In the genomic region with DNA sequence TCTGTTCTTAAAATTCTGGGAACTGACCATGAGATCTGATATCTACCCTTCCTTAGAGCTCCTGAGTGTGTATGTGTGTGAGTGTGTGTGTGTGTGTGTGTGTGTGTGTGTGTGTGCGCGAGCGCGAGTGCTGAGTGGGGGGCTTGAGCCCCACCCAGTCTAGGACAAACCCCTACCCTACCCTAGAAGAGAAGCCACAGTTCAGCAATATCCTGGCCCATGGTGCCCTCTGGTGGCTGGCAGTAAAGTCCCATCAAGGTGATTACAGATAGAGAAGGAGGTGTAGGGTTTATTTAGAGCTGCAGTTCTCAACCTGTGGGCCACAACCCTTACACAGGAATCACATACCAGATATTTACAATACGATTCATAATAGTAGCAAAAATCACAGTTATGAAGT, we compare ENCODE assay signal across 8 mouse cellular contexts. TPM values are rescaled to one million over a fixed set of nuclear protein-coding genes. Genes with fewer than 3 reads are reported as not detected.
DNase-seq lines count a peak whose midpoint lies in the region; ATAC-seq and TF ChIP-seq lines count a peak whose summit lies in the region.
"Had no signal": no experiment of that assay in that cellular context is flagged by ENCODE, and none has a peak within 500 bp of the region (broad histone marks: within the 10 kb centered on the region; RNA-seq: fewer than 3 reads in every experiment).

No protein-coding gene starts in this region.

- H3K9me3 ChIP-seq in embryonic facial prominence, embryonic 15.5 days (replicated peaks) = no peaks in the 10 kb centered on the region
- H3K9me3 ChIP-seq in intestine, postnatal 0 days (ENCODE audit: control insufficient read depth) = no peaks in the 10 kb centered on the region
- H3K9me3 ChIP-seq in lung, postnatal 0 days (ENCODE audit: low read length) = no peaks in the 10 kb centered on the region

- no peak overlapping the region for H3K4me3 ChIP-seq in spleen, adult 2 months (ENCODE audit: extremely low read depth, insufficient read depth, insufficient read length)
- no peak overlapping the region for H3K4me3 ChIP-seq in embryonic facial prominence, embryonic 15.5 days (replicated peaks)
- no peak overlapping the region for H3K4me3 ChIP-seq in intestine, postnatal 0 days (ENCODE audit: low read depth, low read length)
- no peak overlapping the region for H3K4me3 ChIP-seq in lung, postnatal 0 days (ENCODE audit: low read depth, low read length)
- H3K4me3 ChIP-seq: myocyte had no signal

- no peaks in the 10 kb centered on the region for H3K4me1 ChIP-seq in spleen, adult 2 months (ENCODE audit: control insufficient read depth, insufficient read depth, insufficient read length)
- H3K4me1 ChIP-seq in embryonic facial prominence, embryonic 15.5 days = no peaks in the 10 kb centered on the region
- no peaks in the 10 kb centered on the region for H3K4me1 ChIP-seq in intestine, postnatal 0 days (replicated peaks; ENCODE audit: control insufficient read depth, insufficient read depth, low read length)
- H3K4me1 ChIP-seq in lung, postnatal 0 days (ENCODE audit: insufficient read depth, low read depth, low read length) = no peaks in the 10 kb centered on the region

- H3K4me2 ChIP-seq in embryonic facial prominence, embryonic 15.5 days (replicated peaks) = no peak overlapping the region
- H3K4me2 ChIP-seq in intestine, postnatal 0 days (replicated peaks; ENCODE audit: low read depth) = no peak overlapping the region
- H3K4me2 ChIP-seq in lung, postnatal 0 days (replicated peaks; ENCODE audit: low read depth, low read length) = no peak overlapping the region

- TF ChIP-seq EP300 in lung, postnatal 0 days (IDR thresholded peaks at IDR 0.05) = no peak

- no peak for TF ChIP-seq POLR2A in spleen, adult 2 months (IDR thresholded peaks at IDR 0.05; ENCODE audit: low read depth, low read length)

- TF ChIP-seq CTCF in spleen, adult 2 months (IDR thresholded peaks at IDR 0.05; ENCODE audit: extremely low read depth, insufficient read depth, insufficient read length, insufficient replicate concordance) = peak; percentile 36; the same call in 1 of the 2 replicates
- peak; percentile 84 for TF ChIP-seq CTCF in intestine, postnatal 0 days (IDR thresholded peaks at IDR 0.05; ENCODE audit: low read depth)
- TF ChIP-seq CTCF in lung, postnatal 0 days (IDR thresholded peaks at IDR 0.05) = peak; percentile 77

- H3K9ac ChIP-seq in embryonic facial prominence, embryonic 15.5 days = no peak overlapping the region
- no peak overlapping the region for H3K9ac ChIP-seq in intestine, postnatal 0 days (ENCODE audit: low read depth, low read length)
- H3K9ac ChIP-seq in lung, postnatal 0 days (replicated peaks; ENCODE audit: low read depth) = no peak overlapping the region

- 0 out of 2 replicates have a peak, but pooled peaks have one; percentile 24 for ATAC-seq in embryonic facial prominence, embryonic 15.5 days (ENCODE audit: insufficient number of reproducible peaks, low FRiP score, low TSS enrichment, low read depth)
- ATAC-seq in intestine, postnatal 0 days = no peak
- ATAC-seq in lung, postnatal 0 days = no peak

- WGBS in spleen, adult 2 months = 10% methylated on average over 5 of the region's 5 CpGs
- WGBS in embryonic facial prominence, embryonic 15.5 days = 16% methylated on average over 5 of the region's 5 CpGs
- 22% methylated on average over 5 of the region's 5 CpGs for WGBS in intestine, postnatal 0 days
- 17% methylated on average over 5 of the region's 5 CpGs for WGBS in lung, postnatal 0 days

- H3K36me3 ChIP-seq in spleen, adult 2 months (ENCODE audit: control insufficient read depth, insufficient read depth, low read length) = no peaks in the 10 kb centered on the region
- H3K36me3 ChIP-seq in embryonic facial prominence, embryonic 15.5 days = no peaks in the 10 kb centered on the region
- H3K36me3 ChIP-seq in intestine, postnatal 0 days (ENCODE audit: control insufficient read depth, insufficient read depth) = no peaks in the 10 kb centered on the region
- H3K36me3 ChIP-seq in lung, postnatal 0 days (ENCODE audit: insufficient read depth, low read length) = no peaks in the 10 kb centered on the region

- DNase-seq in spleen, adult 2 months (ENCODE audit: low read depth in 1 of 2, low spot score in 2 of 2) = peak in 1 of 2 experiments; percentile 20
- DNase-seq in spleen, postnatal 4 days (ENCODE audit: low spot score in 2 of 2) = no peak
- DNase-seq in adrenal gland, postnatal 10 days = peak; percentile 78
- DNase-seq in lung, postnatal 0 days (ENCODE audit: low spot score) = peak; percentile 39
- peak; percentile 62 for DNase-seq in right cerebral cortex, postnatal 14 days

- peaks cover 2% of the 10 kb centered on the region; the same call in 1 of the 2 replicates for H3K27me3 ChIP-seq in spleen, adult 2 months (ENCODE audit: control insufficient read depth, insufficient read depth, low read length)
- H3K27me3 ChIP-seq in embryonic facial prominence, embryonic 15.5 days = peaks cover 3% of the 10 kb centered on the region; the same call in 1 of the 2 replicates
- H3K27me3 ChIP-seq in intestine, postnatal 0 days (replicated peaks; ENCODE audit: control insufficient read depth, insufficient read depth, low read length) = no peaks in the 10 kb centered on the region
- no peaks in the 10 kb centered on the region for H3K27me3 ChIP-seq in lung, postnatal 0 days (replicated peaks; ENCODE audit: insufficient read depth, low read length)

- H3K27ac ChIP-seq in spleen, adult 2 months (ENCODE audit: insufficient read depth, low read length) = no peak overlapping the region
- no peak overlapping the region for H3K27ac ChIP-seq in embryonic facial prominence, embryonic 15.5 days (replicated peaks)
- H3K27ac ChIP-seq in intestine, postnatal 0 days (ENCODE audit: low read depth, low read length) = no peak overlapping the region
- no peak overlapping the region for H3K27ac ChIP-seq in lung, postnatal 0 days (ENCODE audit: low read length)

RNA-seq across cellular contexts. Expression of a gene that starts 7.6 kb away (rescaled TPM):
- 32.1 and 36.3 TPM in 2 replicates for polyA plus RNA-seq in spleen, adult 2 months (2012; rRNA removed)
- 100 to 1,000 TPM in 1 of 2 experiments, 10 to 100 TPM in 1; 93.6 to 102 TPM for total RNA-seq in adrenal gland, postnatal 10 days (2021)
- polyA plus RNA-seq in embryonic facial prominence, embryonic 15.5 days (2015; fragmentation: Nextera tagmentation; extraction: Ambion mirVana) = 44.7 and 47.8 TPM in 2 replicates
- 25.5 and 29.4 TPM in 2 replicates for polyA plus RNA-seq in intestine, postnatal 0 days (2015; fragmentation: Nextera tagmentation; extraction: Ambion mirVana)
- polyA plus RNA-seq in lung, postnatal 0 days (2015; fragmentation: Nextera tagmentation; extraction: Ambion mirVana) = 25.7 and 26.6 TPM in 2 replicates

RNA-seq across cellular contexts. Expression of a gene that starts 11.3 kb away (rescaled TPM):
- 0.18 TPM in 1 of 2 replicates, not detected in the other for polyA plus RNA-seq in spleen, adult 2 months (2012; rRNA removed)
- 10 to 100 TPM; 46.5 to 54.0 TPM for total RNA-seq in adrenal gland, postnatal 10 days (2021)
- polyA plus RNA-seq in embryonic facial prominence, embryonic 15.5 days (2015; fragmentation: Nextera tagmentation; extraction: Ambion mirVana) = 4.1 and 4.6 TPM in 2 replicates
- 0.52 and 0.63 TPM in 2 replicates for polyA plus RNA-seq in intestine, postnatal 0 days (2015; fragmentation: Nextera tagmentation; extraction: Ambion mirVana)
- polyA plus RNA-seq in lung, postnatal 0 days (2015; fragmentation: Nextera tagmentation; extraction: Ambion mirVana) = 0.05 TPM in 1 of 2 replicates, not detected in the other
- polyA plus RNA-seq: myocyte had no signal

Comparison
In these comparisons a context has a peak if more than half of its experiments do, and no peak if none do; other contexts are left out.
1. DNase-seq: peak in adrenal gland, postnatal 10 days (single experiment), lung, postnatal 0 days (single experiment) and right cerebral cortex, postnatal 14 days (single experiment); none in spleen, postnatal 4 days (0 of 2).
2. Peak in every context shown above with its lines, with median percentiles within 50 percentile points of each other: CTCF ChIP-seq.